ENCODE assay signal across 8 mouse cellular contexts in the genomic region with DNA sequence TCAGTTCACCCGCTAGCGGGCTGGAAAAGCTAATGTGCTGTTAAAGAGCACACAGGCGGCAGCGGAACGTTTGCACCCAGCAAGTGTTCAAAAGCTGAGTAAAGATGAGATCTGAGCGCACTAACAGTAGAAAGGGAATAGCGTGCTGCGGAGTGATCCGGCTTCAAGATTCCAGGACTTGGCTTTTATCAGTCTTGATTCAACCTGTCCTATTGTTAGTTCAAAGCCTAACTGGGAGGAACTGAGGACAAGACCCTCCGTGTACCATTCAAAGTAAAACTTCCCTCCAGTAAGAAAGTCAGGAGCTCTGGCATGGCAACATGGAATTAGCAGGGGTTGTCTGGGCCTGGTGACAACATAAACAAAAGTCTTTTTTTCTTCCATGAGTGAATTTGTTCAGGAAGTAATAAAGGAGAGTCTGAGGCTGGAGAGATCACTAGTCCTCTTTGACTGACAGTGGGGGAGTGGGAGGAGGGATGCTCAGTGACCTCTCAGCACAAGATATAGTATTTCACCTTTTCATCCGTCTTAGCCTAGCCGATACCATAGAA. TPM values are rescaled to one million over a fixed set of nuclear protein-coding genes. Genes with fewer than 3 reads are reported as not detected.
A peak's percentile ranks its signal among the peaks of the same experiment; 100 is the strongest.
DNase-seq lines count a peak whose midpoint lies in the region; ATAC-seq and TF ChIP-seq lines count a peak whose summit lies in the region.

No protein-coding gene starts in this region.

- no peak overlapping the region for H3K27ac ChIP-seq in heart, embryonic 13.5 days (replicated peaks)
- no peak overlapping the region for H3K27ac ChIP-seq in cortical plate, adult 2 months (ENCODE audit: insufficient read depth, low read length)
- H3K27ac ChIP-seq in hindbrain, postnatal 0 days, result no peak overlapping the region

- peak overlapping the region; percentile 80 for H3K9ac ChIP-seq in heart, embryonic 13.5 days
- H3K9ac ChIP-seq in hindbrain, postnatal 0 days (replicated peaks; ENCODE audit: low read length), result no peak overlapping the region

- peaks cover 15% of the 10 kb centered on the region for H3K4me1 ChIP-seq in heart, embryonic 13.5 days
- H3K4me1 ChIP-seq in cortical plate, adult 2 months (ENCODE audit: control insufficient read depth, insufficient read depth, low read length), result no peaks in the 10 kb centered on the region
- 0 out of 2 replicates have a peak, but pooled peaks cover 6% of the 10 kb centered on the region for H3K4me1 ChIP-seq in hindbrain, postnatal 0 days (ENCODE audit: insufficient read depth, low read length)

- no peak for ATAC-seq in heart, embryonic 13.5 days (ENCODE audit: extremely low read depth, insufficient number of reproducible peaks, low FRiP score, low TSS enrichment)
- ATAC-seq in hindbrain, postnatal 0 days, result peak; percentile 15; the same call in 1 of the 2 replicates
- no peak for ATAC-seq in megakaryocyte progenitor cell, adult 5-6 weeks (replicated peaks; ENCODE audit: poor library complexity)

- peak overlapping the region; percentile 66 for H3K4me3 ChIP-seq in heart, embryonic 13.5 days
- H3K4me3 ChIP-seq in cortical plate, adult 2 months (ENCODE audit: insufficient read depth, low read length), result peak overlapping the region; percentile 58; the same call in 1 of the 2 replicates
- peak overlapping the region; percentile 85 for H3K4me3 ChIP-seq in hindbrain, postnatal 0 days (ENCODE audit: low read length)

- no peak for TF ChIP-seq POLR2A in cortical plate, adult 2 months (IDR thresholded peaks at IDR 0.05; ENCODE audit: extremely low read depth, insufficient read depth, low read length)

- H3K4me2 ChIP-seq in heart, embryonic 13.5 days, result peak overlapping the region; percentile 93
- H3K4me2 ChIP-seq in hindbrain, postnatal 0 days (ENCODE audit: low read depth, low read length), result peak overlapping the region; percentile 98

- no peak for DNase-seq in heart, postnatal 25 days (ENCODE audit: low spot score)
- DNase-seq in hindbrain, postnatal 0 days (ENCODE audit: low spot score), result peak; percentile 60
- DNase-seq in mesoderm, embryonic 11.5 days (ENCODE audit: low read depth, low spot score), result peak; percentile 52
- no peak for DNase-seq in frontal cortex, postnatal 14 days (ENCODE audit: low spot score in 2 of 2)
- no peak for DNase-seq in adipocyte (ENCODE audit: low spot score)

- peaks cover 11% of the 10 kb centered on the region; the same call in 1 of the 2 replicates for H3K27me3 ChIP-seq in heart, embryonic 13.5 days (replicated peaks)
- H3K27me3 ChIP-seq in hindbrain, postnatal 0 days (ENCODE audit: insufficient read depth, low read length), result no peaks in the 10 kb centered on the region

- 6% methylated on average over 12 of the region's 12 CpGs for WGBS in heart, embryonic 13.5 days
- WGBS in hindbrain, postnatal 0 days, result 2% methylated on average over 12 of the region's 12 CpGs

- no peaks in the 10 kb centered on the region for H3K9me3 ChIP-seq in heart, embryonic 13.5 days
- H3K9me3 ChIP-seq in hindbrain, postnatal 0 days (ENCODE audit: low read length), result no peaks in the 10 kb centered on the region

- TF ChIP-seq CTCF in cortical plate, adult 2 months (IDR thresholded peaks at IDR 0.05; ENCODE audit: extremely low read depth, insufficient read depth, low read length), result no peak
- no peak for TF ChIP-seq CTCF in hindbrain, postnatal 0 days (IDR thresholded peaks at IDR 0.05; ENCODE audit: low read depth)

- no peaks in the 10 kb centered on the region for H3K36me3 ChIP-seq in heart, embryonic 13.5 days
- H3K36me3 ChIP-seq in hindbrain, postnatal 0 days (ENCODE audit: insufficient read depth, low read length), result no peaks in the 10 kb centered on the region

- intact Hi-C loops in heart, postnatal 25 days (cut with DNase I), result no loop called here

RNA-seq across cellular contexts. Expression of gene Plch1, which starts 0.8 kb away (rescaled TPM):
- polyA plus RNA-seq in heart, embryonic 13.5 days (2015; fragmentation: Nextera tagmentation; extraction: Ambion mirVana), result 0.49 and 0.68 TPM in 2 replicates
- total RNA-seq in heart, postnatal 25 days (2021), result not detected
- 5.0 TPM in 2 replicates for polyA plus RNA-seq in cortical plate, adult 2 months (2012; rRNA removed)
- total RNA-seq in hindbrain, postnatal 0 days (2014; rRNA removed), result 10.7 and 11.7 TPM in 2 replicates
- polyA plus RNA-seq in hindbrain, postnatal 0 days (2015; fragmentation: Nextera tagmentation; extraction: Ambion mirVana), result 3.7 and 4.1 TPM in 2 replicates
- total RNA-seq in megakaryocyte progenitor cell, adult 5-6 weeks (2015), result 0.44 TPM in 1 of 2 replicates, not detected in the other
- total RNA-seq in megakaryocyte progenitor cell, adult 5-6 weeks (2017), result 0.34 TPM in 1 of 2 replicates, not detected in the other

RNA-seq across cellular contexts. Expression of gene E130311K13Rik, which starts 29.2 kb away (rescaled TPM):
- 5.1 and 5.2 TPM in 2 replicates for polyA plus RNA-seq in heart, embryonic 13.5 days (2015; fragmentation: Nextera tagmentation; extraction: Ambion mirVana)
- 1 to 10 TPM; 8.1 TPM for total RNA-seq in heart, postnatal 25 days (2021)
- polyA plus RNA-seq in cortical plate, adult 2 months (2012; rRNA removed), result 9.0 and 9.9 TPM in 2 replicates
- 6.4 and 9.5 TPM in 2 replicates for total RNA-seq in hindbrain, postnatal 0 days (2014; rRNA removed)
- 10.9 and 12.9 TPM in 2 replicates for polyA plus RNA-seq in hindbrain, postnatal 0 days (2015; fragmentation: Nextera tagmentation; extraction: Ambion mirVana)
- total RNA-seq in megakaryocyte progenitor cell, adult 5-6 weeks (2015), result 3.3 and 3.4 TPM in 2 replicates
- 5.9 and 6.7 TPM in 2 replicates for total RNA-seq in megakaryocyte progenitor cell, adult 5-6 weeks (2017)

Comparison
In these comparisons a context has a peak if more than half of its experiments do, and no peak if none do; other contexts are left out.
1. DNase-seq: peak in hindbrain, postnatal 0 days (single experiment) and mesoderm, embryonic 11.5 days (single experiment); none in heart, postnatal 25 days (single experiment), frontal cortex, postnatal 14 days (0 of 2) and adipocyte (single experiment).
2. Peak in every context shown above with its lines, with median percentiles within 50 percentile points of each other: H3K4me3 ChIP-seq.